Mouse (Mus musculus): ENCODE data around the gene Slc1a7. TPM values are rescaled to one million over a fixed set of nuclear protein-coding genes. Genes with fewer than 3 reads are reported as not detected.

The Slc1a7 gene
- total RNA-seq, 1 experiment from 2014 or later, result not detected

DNA sequence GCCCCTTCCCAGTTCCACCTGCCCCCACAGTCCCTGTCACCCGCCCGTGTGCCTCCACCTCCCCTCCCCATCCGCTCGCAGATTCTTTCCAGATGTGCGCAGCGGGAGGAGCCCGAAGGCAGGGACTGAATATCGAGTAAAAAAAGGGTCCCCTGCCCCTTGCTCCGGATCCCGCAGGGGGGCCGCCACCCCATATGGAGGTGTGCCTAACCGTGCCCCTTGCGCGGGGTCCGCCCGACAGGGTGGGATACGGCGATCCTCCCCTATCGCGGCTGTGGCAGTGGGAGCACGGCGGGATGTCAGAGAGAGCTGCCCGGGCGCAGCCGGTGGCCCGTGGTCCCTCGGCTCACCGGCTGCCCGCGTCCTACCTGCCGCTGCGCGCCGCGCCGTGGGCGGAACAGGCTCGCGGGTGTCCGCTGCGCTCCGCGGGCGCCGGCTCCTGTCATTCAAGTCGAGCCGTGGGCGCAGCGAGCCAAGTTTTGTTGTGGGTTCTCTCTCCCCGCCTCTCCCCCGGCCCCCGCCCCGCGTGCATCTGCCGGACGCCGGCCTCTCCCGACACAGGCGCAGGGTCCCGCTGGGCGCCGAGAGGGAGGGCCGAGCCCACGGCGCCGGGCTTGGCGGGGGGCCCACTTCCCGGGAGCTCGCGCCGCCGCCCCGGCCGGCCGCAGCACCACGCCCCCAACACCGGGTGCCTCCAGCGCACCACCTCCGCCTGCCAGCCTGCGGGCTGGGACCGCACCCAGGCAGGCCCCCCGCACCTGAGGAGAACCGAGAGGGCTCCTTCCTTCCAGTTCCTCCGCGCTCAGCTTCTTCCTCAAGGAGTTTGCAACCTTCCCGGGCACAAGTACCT is 63.6 kb downstream of the Slc1a7 start:
- no peak for ATAC-seq (replicated peaks; ENCODE audit: insufficient number of reproducible peaks, low FRiP score, low TSS enrichment, poor library complexity, severe bottlenecking)

DNA sequence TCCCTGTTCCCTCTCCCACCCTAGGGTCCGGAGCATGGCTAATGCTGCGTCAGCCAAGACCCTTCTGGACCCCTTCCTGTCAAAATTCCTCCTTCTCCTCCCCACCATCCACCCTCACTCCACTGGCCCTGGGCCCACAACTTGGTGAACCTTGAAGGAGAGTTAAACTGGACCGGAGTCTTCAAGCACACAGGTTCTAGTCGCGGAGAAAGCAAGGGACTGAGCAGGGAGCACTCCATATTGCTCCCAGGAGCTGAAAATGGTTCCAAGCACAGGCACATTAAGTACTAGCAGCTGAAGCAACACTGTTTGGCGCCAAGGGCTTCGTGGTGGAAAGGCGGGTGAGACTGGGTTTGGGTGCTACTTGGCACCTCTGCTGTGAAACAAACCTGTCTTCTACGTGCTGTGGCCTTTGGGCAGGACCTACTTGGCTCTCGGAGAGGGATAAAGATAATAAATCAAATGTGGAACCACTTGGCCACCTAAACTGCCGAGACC is 64.3 kb downstream of the Slc1a7 start:
- no peak for ATAC-seq (replicated peaks; ENCODE audit: insufficient number of reproducible peaks, low FRiP score, low TSS enrichment, poor library complexity, severe bottlenecking)

DNA sequence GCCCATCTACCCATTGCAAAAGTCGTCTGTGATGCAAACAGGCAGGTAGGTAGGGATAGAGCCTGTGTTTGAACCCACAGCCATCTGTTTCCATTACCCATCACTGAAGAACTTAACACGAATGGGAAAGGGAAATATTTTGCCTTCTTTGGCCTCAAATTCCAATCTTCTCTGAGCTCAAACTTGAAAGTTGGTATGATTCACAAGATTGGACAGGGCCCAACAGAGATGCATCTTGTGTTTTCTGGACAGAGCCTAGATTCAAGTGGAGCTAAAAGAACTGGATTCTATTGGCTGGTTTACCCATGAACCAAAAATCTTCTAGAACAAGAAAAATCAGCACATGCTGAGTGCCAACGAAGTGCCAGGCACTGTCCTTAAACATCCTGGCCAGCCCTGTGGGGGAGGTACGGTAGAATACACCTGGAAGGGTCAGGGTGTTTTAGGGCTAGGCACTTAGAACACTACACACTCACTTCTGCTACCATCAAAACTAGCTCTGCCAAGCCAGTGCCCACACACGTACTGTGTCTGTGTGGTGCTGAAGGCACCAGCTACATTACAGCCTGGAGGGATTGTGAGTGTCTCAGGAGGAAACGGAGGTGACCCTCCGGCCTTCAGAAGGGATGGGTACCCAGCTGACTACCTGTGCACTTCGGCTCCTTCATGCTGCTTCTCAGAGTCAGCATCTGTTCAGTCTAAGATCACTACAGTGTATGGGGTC is 65.1 kb downstream of the Slc1a7 start:
- no peak for ATAC-seq (replicated peaks; ENCODE audit: insufficient number of reproducible peaks, low FRiP score, low TSS enrichment, poor library complexity, severe bottlenecking)

DNA sequence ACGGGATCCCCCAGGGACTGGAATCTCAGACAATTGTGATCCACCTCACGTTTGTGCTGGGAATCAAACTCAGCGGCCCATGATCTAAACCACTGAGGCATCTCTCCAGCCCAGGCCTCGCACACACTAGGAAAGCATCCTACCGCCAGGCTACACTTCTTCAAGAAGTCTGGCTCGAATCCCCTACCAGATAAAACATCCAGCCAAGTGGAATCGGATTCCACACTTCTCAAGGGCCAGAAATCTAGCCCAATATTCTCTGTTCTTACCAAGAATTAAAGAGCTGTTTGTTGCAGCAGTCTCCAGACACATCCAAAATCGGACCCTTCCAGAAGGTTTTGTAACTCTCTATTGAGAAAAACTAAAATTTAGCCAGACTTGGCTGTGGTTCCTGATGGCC is 68.9 kb downstream of the Slc1a7 start:
- no peak for ATAC-seq (replicated peaks; ENCODE audit: insufficient number of reproducible peaks, low FRiP score, low TSS enrichment, poor library complexity, severe bottlenecking)

DNA sequence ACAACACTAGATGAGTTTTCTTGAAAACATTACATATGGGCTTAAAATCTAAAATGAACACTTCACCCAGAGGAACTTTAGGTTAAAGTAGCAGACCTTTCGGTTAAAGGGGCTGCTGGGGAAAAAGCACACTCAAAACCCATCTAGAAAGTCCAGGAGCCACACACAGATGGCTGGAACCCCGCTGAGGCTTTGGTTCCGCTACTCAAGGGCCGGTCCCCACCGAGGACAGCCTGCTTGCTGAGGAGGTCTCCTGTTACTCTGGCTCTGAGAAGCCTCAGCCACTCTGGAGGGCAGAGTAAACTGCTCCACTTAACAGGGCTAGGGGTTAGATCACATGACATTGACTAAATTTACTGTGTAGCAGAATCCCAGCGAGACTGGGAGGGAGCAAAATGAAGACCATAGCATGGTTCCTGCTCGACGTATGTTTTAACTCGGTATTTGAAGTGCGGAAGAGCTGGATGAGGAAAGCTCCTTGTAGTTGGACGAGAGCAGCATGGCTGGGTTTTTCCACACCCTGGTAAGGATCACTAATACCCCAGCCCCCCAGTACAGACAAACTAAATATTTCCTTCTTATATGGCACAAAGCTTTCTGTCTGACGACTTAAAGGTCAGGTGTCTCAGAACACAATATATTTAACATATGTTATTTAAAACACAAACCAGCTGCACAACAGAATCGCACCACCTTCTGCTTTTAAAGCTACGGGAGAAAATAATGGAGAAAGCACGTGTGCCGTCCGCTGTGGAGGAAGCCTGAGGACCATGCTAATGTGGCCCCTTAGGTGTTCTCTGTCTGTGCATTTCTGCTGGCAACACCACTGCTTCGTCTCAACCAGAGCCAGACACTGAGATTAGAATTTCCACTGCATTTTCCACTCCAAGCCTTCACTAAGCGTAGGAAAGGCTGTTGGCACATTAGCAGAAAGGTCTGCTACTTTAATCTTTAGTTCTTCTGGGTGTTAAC is 77.3 kb downstream of the Slc1a7 start:
- no peak for ATAC-seq (replicated peaks; ENCODE audit: insufficient number of reproducible peaks, low FRiP score, low TSS enrichment, poor library complexity, severe bottlenecking)

DNA sequence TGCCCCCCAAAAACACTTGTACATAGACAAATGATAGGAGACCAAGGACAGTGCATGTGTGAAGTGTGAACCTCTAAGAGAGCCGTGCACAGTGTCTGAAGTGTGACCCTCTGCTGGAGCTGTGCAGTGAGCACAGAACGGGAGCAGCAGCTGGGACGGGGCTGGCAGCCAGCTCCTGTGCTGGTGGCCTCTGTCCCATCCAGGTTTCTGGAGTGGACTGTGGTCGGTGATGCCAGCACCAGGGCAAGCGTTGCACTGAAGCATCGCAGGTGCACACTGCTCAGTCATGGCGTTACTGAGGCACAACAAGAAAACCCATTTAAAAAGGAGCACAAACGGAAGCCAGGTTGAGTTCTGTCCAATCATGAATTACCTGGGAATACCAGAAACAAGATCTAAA is 78.0 kb downstream of the Slc1a7 start:
- no peak for ATAC-seq (replicated peaks; ENCODE audit: insufficient number of reproducible peaks, low FRiP score, low TSS enrichment, poor library complexity, severe bottlenecking)

DNA sequence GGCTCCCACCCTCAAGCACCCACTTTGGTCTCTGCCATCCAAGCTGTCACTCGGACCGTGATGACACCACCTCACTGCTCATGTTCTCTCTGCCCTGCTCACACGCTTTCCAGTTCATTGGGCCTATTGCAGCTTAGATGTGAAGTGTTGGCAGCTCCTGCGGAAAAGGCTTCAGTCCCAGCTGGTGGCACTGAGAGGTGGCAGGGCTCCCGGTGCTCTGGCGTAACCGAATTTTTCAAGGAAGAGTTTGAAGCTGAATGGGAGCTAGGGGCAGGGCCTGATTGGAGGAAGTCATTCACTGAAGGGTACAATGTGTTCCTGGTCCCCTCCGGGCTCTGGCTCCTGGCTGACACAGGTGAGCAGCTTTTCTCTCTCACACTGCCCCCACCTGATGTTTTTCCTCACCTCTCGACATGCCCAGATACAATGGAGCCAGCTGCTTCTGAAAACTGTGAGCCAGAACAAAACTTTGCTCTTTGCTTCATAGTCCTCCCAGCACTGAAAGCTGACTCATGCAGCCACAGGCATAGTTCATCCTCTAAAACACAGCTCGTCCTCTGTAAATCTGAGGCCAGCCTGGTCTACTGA is 83.6 kb downstream of the Slc1a7 start:
- no peak for ATAC-seq (replicated peaks; ENCODE audit: insufficient number of reproducible peaks, low FRiP score, low TSS enrichment, poor library complexity, severe bottlenecking)

DNA sequence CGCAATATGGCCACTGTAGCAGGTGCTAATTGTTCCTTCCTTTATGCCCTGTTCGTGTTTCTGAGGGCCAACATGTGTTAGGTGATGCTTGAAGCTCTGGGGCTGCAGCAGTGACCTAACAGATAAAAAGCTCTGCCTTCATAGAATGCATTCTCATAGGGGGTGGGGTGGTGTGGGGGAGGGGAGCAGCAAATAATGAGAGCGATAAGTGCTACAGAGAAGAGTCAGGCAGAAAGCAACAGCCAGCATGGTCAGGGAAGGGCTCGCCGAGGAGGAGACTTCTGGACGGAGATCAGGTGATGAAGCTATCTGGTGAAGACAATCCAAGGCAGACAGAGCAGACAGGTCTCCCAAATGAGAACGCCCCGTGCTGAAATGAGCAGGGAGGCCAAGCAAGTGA is 84.5 kb downstream of the Slc1a7 start:
- no peak for ATAC-seq (replicated peaks; ENCODE audit: insufficient number of reproducible peaks, low FRiP score, low TSS enrichment, poor library complexity, severe bottlenecking)

DNA sequence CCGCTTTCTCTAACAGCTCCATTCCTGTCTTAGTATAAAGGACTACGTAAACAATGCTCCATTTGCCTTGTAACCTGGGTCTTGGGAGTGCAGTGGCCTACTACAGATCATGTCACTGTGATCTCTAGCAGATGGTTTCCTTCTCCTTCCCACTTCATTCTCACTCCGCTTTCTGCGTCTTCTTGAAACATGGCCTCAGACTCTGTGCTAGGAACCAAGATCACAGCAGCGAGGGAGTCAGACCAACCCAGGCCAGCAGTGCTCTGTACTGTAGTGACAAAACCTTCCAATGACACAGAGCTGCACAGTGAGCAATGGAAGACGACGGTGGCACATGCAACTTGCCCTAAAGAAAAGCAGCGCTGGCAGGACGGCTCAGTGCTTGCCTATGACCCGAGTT is 87.7 kb downstream of the Slc1a7 start:
- ATAC-seq (replicated peaks; ENCODE audit: insufficient number of reproducible peaks, low FRiP score, low TSS enrichment, poor library complexity, severe bottlenecking), result no peak

DNA sequence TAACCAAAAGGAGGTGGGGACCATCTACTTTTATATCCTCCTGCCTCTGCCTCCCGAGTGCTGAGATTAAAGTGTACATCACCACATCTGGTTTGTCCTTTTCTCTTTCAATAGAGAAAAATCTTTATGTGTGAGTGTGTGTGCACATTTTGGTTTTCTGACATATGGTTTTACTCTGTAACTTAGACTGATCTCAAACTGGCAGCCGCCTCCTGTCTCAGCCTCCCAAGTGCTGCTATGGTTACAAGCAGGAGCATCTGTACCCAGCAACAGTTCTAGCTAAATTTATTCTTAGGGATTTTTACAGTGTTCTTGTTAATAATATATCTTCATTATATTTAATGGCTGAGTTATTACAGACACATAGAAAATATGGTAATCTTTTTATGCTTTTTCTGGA is 89.1 kb downstream of the Slc1a7 start:
- ATAC-seq (replicated peaks; ENCODE audit: insufficient number of reproducible peaks, low FRiP score, low TSS enrichment, poor library complexity, severe bottlenecking), result no peak

DNA sequence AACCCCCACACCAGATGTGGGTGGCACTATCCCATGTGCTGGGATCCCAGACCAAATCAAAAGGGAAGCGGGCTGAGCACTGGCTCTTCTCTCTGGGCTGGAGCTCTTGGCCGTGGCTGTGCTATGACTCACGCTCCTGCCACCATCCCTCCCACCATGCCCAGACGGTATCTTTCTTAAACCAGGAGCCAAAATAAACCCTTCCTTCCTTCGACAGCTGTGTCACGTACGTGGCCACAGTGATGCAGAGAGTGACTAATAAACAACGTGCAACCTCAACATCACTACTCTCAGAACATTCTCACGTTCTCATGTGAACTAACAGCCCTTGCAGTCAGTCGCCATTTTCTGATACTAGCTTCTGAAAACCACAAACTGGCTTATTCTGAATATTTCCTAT is 90.0 kb downstream of the Slc1a7 start:
- 0 out of 2 replicates have a peak, but pooled peaks have one; percentile 31 for ATAC-seq (replicated peaks; ENCODE audit: insufficient number of reproducible peaks, low FRiP score, low TSS enrichment, poor library complexity, severe bottlenecking)

DNA sequence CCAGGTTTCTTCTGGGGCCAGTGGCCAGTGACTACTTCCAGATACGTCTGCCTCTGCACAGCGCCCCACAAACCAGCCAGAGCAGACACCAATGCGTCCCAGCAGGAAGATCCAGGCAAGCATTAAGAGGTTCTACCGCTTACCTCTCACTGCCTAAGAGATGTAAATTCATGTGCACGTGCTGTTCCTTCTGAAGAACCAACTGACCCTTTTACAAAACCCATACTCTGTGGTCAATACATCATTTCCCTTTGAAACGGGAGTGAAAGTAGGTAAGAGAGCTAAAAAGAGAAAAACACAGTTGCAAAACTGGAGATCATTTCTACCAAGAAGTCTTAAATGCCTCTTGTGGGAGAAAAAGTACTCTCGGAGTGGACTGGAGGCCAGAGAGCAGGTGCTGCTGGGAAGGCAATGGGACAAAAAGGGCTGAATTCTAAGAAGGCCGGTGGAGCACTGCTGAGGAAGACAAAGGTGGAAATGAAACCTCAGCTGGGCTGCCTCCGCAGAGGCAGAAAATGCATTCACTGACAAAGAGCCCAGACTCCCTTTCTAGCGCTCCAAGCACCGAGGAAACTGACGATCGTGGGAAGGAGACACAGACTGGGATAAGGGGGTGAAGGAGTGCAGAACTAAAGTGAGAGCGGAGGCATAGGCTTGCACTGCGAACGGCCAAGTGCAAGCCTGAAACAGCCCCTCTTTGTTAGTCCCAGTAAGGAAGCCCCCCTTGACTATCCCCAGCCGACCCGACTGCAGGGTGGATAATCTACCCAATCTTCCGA is 91.7 kb downstream of the Slc1a7 start:
- ATAC-seq (replicated peaks; ENCODE audit: insufficient number of reproducible peaks, low FRiP score, low TSS enrichment, poor library complexity, severe bottlenecking), result no peak

DNA sequence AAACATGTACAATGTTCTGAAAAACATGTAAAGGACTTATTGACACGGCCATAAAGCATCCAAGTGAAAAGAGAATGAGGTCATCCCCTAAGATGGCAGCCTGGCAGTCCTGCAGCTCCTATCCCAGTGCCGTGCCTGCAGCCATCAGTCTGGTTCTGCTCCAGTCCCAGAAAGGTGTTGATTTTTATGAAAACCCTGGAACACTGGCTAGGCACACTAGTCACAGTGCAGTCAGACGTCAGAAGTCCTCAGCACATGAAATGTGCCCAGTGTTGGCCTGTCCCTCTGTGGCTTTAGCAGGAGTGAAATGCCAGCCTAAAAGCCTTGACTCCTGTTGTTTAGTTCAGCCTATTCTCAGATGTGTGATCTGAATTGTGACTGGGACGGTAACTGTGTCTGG is 92.6 kb downstream of the Slc1a7 start:
- ATAC-seq (replicated peaks; ENCODE audit: insufficient number of reproducible peaks, low FRiP score, low TSS enrichment, poor library complexity, severe bottlenecking), result no peak

DNA sequence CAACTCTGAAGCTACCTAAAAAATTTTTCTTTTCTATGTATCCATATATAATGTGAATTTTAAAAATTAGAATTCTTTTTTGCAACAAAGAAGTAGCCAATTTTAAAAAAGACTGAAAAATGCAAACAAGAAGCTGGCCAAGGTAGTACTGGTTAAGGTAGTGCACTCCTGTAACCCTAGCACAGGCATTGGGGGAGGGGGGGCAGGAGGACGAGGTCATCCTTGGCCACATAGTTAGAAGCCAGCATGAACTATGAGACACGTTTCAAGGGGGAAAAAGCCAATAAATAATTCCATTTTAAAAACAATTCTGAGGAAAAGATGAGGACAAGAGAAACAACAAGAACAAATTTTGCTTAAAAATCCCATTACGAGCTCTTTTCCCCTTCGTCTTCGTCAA is 94.4 kb downstream of the Slc1a7 start:
- ATAC-seq (replicated peaks; ENCODE audit: insufficient number of reproducible peaks, low FRiP score, low TSS enrichment, poor library complexity, severe bottlenecking), result no peak
